Mouse (Mus musculus): ENCODE results near the gene Dscaml1.

GRCm38 (mm10) chr9:45410193-45410592 is 16.2 kb upstream of the Dscaml1 start:
- TF ChIP-seq CTCF (IDR thresholded peaks at IDR 0.05; ENCODE audit: control insufficient read depth, insufficient read depth, insufficient replicate concordance, low read depth, low read length) (no peak), POLR2A (IDR thresholded peaks at IDR 0.05; ENCODE audit: control insufficient read depth, low read depth, low read length) (no peak)
